Mouse (Mus musculus): Measurements from ENCODE around the gene March7. TPM values are rescaled to one million over a fixed set of nuclear protein-coding genes. Genes with fewer than 3 reads are reported as not detected.

March7 gene
- polyA plus RNA-seq, 1 experiment from 2014 or later, result 85.0 TPM

DNA sequence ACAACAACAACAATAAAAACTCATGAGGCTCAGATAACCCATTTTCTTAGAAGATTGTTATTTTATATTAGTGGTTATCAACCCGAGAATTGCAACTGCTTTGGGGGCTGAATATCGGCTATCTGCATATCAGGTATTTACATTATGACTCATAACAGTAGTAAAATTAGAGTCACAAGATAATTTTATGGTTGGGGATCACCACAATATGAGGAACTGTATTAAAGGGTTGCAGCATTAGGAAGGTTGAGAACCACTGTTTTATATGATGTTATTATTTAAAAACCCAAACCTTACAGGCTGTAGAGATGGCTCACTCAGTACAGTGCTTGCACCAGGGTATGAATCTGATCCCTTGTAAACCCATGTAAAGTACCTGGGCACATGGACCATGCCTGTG lies 89.6 kb downstream of the March7 start:
- Histone ChIP-seq H3K27me3 (replicated peaks) (no peaks in the 10 kb centered on the region), H3K9ac (no peak overlapping the region), H3K27ac (no peak overlapping the region), H3K36me3 (no peaks in the 10 kb centered on the region), H3K4me1 (no peaks in the 10 kb centered on the region), H3K4me2 (replicated peaks) (no peak overlapping the region), H3K9me3 (no peaks in the 10 kb centered on the region), H3K4me3 (no peak overlapping the region)
- no peak for ATAC-seq (ENCODE audit: low FRiP score, low read depth)
- 96% methylated on average over 2 of the region's 2 CpGs for WGBS

Other genes starting within 250 kb of the March7 start
- gene Baz2b, start within 50 bp of the March7 start, polyA plus RNA-seq (2016; fragmentation: Nextera tagmentation; extraction: Ambion mirVana), result 78.3 and 80.1 TPM in 2 replicates
- 14.8 and 15.1 TPM in 2 replicates for gene Cd302, start 74.6 kb downstream of the March7 start, polyA plus RNA-seq (2016; fragmentation: Nextera tagmentation; extraction: Ambion mirVana)
- 1.5 and 1.6 TPM in 2 replicates for gene Ly75, start 173.4 kb downstream of the March7 start, polyA plus RNA-seq (2016; fragmentation: Nextera tagmentation; extraction: Ambion mirVana)